Mouse (Mus musculus) mouse embryonic stem cell (cell line): ENCODE results near the gene Wasf3.
"Not testable (repeated sequence)": the region's sequence is repeated elsewhere in the genome, so short reads cannot be mapped to it uniquely, and the experiment has no call there.

Experiments
- in situ Hi-C, 2 experiments: fragments of 300-500 bp; cut with MboI; formaldehyde crosslinking; loops; 1 replicate in 1 of 2; 3 replicates in 1 of 2; pipeline ENCODE4 v1.14.3; 2019 to 2020; ENCODE audit warnings: low sequenced_read_pairs in 2 of 2, low pct_unique_long_range_greater_than_20kb in 1 of 2, mixed read lengths in 1 of 2; ENCODE audit not compliant: unreplicated experiment in 1 of 2

The Wasf3 gene

GRCm38 (mm10) chr5:146491063-146491462 is 106.3 kb downstream of the Wasf3 start, which contains the start of gene Gm6370:
TSS of gene Gm6370 (plus strand) at chr5:146491363.
- in situ Hi-C loops, result loop anchor here in 1 of 2 experiments (25.0 kb wide), 1 partner anchor 129 kb away; no protein-coding TSS in a partner anchor

- in situ Hi-C loops, result not testable (repeated sequence)
Measured at GRCm38 (mm10) chr5:146502099-146502498, 117.3 kb downstream of the Wasf3 start, which contains the start of gene 4930449I24Rik. TSS of gene 4930449I24Rik (plus strand) at chr5:146502399.

- in situ Hi-C loops, result not testable (repeated sequence)
Measured at GRCm38 (mm10) chr5:146513823-146514222, 129.0 kb downstream of the Wasf3 start, which contains the start of gene Gm3402. TSS of gene Gm3402 (plus strand) at chr5:146514123.
